Mouse (Mus musculus): ENCODE data around the gene Nab1. TPM values are rescaled to one million over a fixed set of nuclear protein-coding genes. Genes with fewer than 3 reads are reported as not detected.

Nab1 gene
- polyA plus RNA-seq, 1 experiment from 2014 or later, result 21.1 TPM

- WGBS, result under 1% methylated on average over 24 of the region's 68 CpGs
- Histone ChIP-seq H3K27ac (replicated peaks; ENCODE audit: low read depth, low read length) (peak overlapping the region; percentile 84), H3K4me2 (ENCODE audit: low read depth, low read length) (peak overlapping the region; percentile 86), H3K36me3 (ENCODE audit: control insufficient read depth, insufficient read depth, low read length) (no peaks in the 10 kb centered on the region), H3K9ac (ENCODE audit: low read depth, low read length) (peak overlapping the region; percentile 92), H3K9me3 (ENCODE audit: control insufficient read depth, low read length) (no peaks in the 10 kb centered on the region), H3K27me3 (replicated peaks; ENCODE audit: control insufficient read depth, insufficient read depth, low read length) (no peaks in the 10 kb centered on the region), H3K4me1 (ENCODE audit: control insufficient read depth, insufficient read depth, low read length) (no peaks in the 10 kb centered on the region), H3K4me3 (ENCODE audit: low read depth, low read length) (peak overlapping the region; percentile 86)
- DNase-seq (ENCODE audit: low spot score) (peak; percentile 56), ATAC-seq (ENCODE audit: low read depth) (peak; percentile 17)
Observed at GRCm38 (mm10) chr1:52499601-52500313, 722 bp downstream of the Nab1 start.

DNA sequence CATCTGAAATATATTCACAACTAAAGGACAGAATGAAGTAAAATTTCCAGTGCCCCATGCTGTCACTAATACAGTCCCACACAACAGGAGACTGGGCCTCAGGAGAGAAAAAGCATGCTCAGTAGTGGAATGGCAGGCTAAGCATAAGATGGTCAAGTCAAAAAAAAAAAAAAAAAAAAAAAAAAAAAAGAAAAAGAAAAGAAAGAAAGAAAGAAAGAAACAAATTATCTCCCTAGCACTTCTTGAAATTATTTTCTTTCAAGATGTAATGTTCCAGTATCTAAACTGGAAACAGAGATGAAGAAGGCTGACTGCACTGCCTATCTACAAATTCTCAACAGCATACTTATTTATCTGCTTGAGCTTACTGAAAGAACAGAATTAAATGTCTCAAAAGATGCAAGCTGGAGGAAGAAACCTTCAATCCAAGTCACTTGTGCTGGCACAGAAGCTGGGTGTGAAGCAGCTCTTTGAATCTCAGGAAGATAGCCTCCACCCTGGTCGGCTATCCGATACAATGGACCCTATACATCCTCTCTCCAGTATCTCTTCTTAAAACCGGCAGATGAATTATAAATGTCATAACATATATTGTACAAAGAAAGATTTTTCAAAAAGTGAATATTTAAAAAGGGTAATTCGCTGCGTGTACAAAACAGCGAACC lies 1.6 kb downstream of the Nab1 start:
- Histone ChIP-seq H3K9ac (ENCODE audit: low read depth, low read length) (no peak overlapping the region), H3K27ac (replicated peaks; ENCODE audit: low read depth, low read length) (no peak overlapping the region), H3K4me3 (ENCODE audit: low read depth, low read length) (peak overlapping the region; percentile 86), H3K9me3 (ENCODE audit: control insufficient read depth, low read length) (no peaks in the 10 kb centered on the region), H3K4me1 (ENCODE audit: control insufficient read depth, insufficient read depth, low read length) (no peaks in the 10 kb centered on the region), H3K36me3 (ENCODE audit: control insufficient read depth, insufficient read depth, low read length) (no peaks in the 10 kb centered on the region), H3K4me2 (ENCODE audit: low read depth, low read length) (peak overlapping the region; percentile 86), H3K27me3 (replicated peaks; ENCODE audit: control insufficient read depth, insufficient read depth, low read length) (no peaks in the 10 kb centered on the region)
- DNase-seq (ENCODE audit: low spot score), result no peak
- ATAC-seq (ENCODE audit: low read depth), result no peak
- WGBS, result 13% methylated on average over 6 of the region's 6 CpGs

DNA sequence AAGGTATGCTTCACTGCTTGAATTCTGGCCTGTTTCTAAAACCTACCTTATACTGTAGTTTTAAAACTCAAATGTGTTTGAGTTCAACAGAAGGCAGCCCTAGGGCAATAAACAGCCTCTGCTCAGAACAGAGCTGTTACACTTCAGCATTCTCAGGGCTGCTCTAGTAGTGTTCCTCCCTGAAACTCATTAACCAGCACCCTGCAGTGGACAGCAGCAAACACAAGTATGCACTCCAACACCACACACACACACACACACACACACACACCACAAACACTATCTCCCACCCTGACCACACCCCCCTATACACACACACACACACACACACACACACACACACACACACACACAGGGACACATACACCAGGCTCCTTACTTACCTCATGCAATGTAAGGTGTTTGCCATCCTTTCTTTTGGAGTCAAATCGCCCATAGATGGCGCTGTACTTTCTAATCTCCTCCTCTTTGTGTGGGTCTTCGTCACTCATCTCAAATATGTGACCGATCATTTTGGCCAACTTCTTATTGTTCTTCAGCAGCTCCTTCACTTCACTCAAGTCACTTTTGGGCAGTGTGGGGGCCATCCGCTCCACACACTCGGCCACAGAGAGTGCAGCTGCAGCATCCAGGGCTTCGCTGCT lies 10.8 kb downstream of the Nab1 start:
- Histone ChIP-seq H3K27me3 (replicated peaks; ENCODE audit: control insufficient read depth, insufficient read depth, low read length) (no peaks in the 10 kb centered on the region), H3K27ac (replicated peaks; ENCODE audit: low read depth, low read length) (no peak overlapping the region), H3K36me3 (ENCODE audit: control insufficient read depth, insufficient read depth, low read length) (peaks cover 16% of the 10 kb centered on the region), H3K9me3 (ENCODE audit: control insufficient read depth, low read length) (no peaks in the 10 kb centered on the region), H3K4me1 (ENCODE audit: control insufficient read depth, insufficient read depth, low read length) (no peaks in the 10 kb centered on the region), H3K4me3 (ENCODE audit: low read depth, low read length) (no peak overlapping the region), H3K4me2 (ENCODE audit: low read depth, low read length) (no peak overlapping the region), H3K9ac (ENCODE audit: low read depth, low read length) (no peak overlapping the region)
- DNase-seq (ENCODE audit: low spot score), result no peak
- no peak for ATAC-seq (ENCODE audit: low read depth)
- 67% methylated on average over 7 of the region's 7 CpGs for WGBS

- 91% methylated on average over 4 of the region's 4 CpGs for WGBS
- Histone ChIP-seq H3K4me2 (ENCODE audit: low read depth, low read length) (no peak overlapping the region), H3K36me3 (ENCODE audit: control insufficient read depth, insufficient read depth, low read length) (peaks cover 16% of the 10 kb centered on the region), H3K4me1 (ENCODE audit: control insufficient read depth, insufficient read depth, low read length) (no peaks in the 10 kb centered on the region), H3K4me3 (ENCODE audit: low read depth, low read length) (no peak overlapping the region), H3K27ac (replicated peaks; ENCODE audit: low read depth, low read length) (no peak overlapping the region), H3K27me3 (replicated peaks; ENCODE audit: control insufficient read depth, insufficient read depth, low read length) (no peaks in the 10 kb centered on the region), H3K9ac (ENCODE audit: low read depth, low read length) (no peak overlapping the region), H3K9me3 (ENCODE audit: control insufficient read depth, low read length) (no peaks in the 10 kb centered on the region)
- no peak for DNase-seq (ENCODE audit: low spot score)
- ATAC-seq (ENCODE audit: low read depth), result no peak
Observed at GRCm38 (mm10) chr1:52484980-52485379, 15.5 kb downstream of the Nab1 start.

DNA sequence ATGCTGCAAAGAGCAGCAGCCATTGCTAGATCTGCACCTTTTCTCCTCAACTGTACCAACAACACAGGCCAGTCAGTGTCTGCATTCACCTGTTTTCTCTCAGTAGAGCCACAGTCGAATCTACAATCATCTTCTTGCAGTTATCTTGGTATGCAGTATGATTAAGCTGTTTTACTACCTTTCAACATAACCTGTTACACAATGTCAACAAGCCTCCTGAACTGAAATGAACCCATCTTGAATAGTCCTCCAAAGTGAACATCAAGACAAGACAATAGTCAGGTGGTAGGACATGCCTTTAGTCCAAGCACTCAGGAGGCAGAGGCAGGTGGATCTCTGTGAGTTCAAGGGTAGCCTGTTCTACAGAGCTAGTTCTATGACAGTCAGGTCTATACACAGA lies 26.2 kb downstream of the Nab1 start:
- WGBS, result 84% methylated on average over 1 of the region's 1 CpGs
- no peak overlapping the region for H3K27ac ChIP-seq (replicated peaks; ENCODE audit: low read depth, low read length)
- DNase-seq (ENCODE audit: low spot score) (no peak), ATAC-seq (ENCODE audit: low read depth) (no peak)
- H3K36me3 ChIP-seq (ENCODE audit: control insufficient read depth, insufficient read depth, low read length), result peaks cover 29% of the 10 kb centered on the region
- H3K4me1 ChIP-seq (ENCODE audit: control insufficient read depth, insufficient read depth, low read length), result 0 out of 2 replicates have a peak, but pooled peaks cover 3% of the 10 kb centered on the region
- no peak overlapping the region for H3K4me3 ChIP-seq (ENCODE audit: low read depth, low read length)
- no peaks in the 10 kb centered on the region for H3K27me3 ChIP-seq (replicated peaks; ENCODE audit: control insufficient read depth, insufficient read depth, low read length)
- H3K9ac ChIP-seq (ENCODE audit: low read depth, low read length), result no peak overlapping the region
- H3K9me3 ChIP-seq (ENCODE audit: control insufficient read depth, low read length), result 0 out of 2 replicates have a peak, but pooled peaks cover 3% of the 10 kb centered on the region
- no peak overlapping the region for H3K4me2 ChIP-seq (ENCODE audit: low read depth, low read length)

GRCm38 (mm10) chr1:52470811-52471489 lies 29.5 kb downstream of the Nab1 start:
- 26% methylated on average over 7 of the region's 7 CpGs for WGBS
- ATAC-seq (ENCODE audit: low read depth) (peak; percentile 79), DNase-seq (ENCODE audit: low spot score) (peak; percentile 64)
- no peak overlapping the region for H3K9ac ChIP-seq (ENCODE audit: low read depth, low read length)
- no peak overlapping the region for H3K4me3 ChIP-seq (ENCODE audit: low read depth, low read length)
- 0 out of 2 replicates have a peak overlapping the region, but pooled peaks have one; percentile 28 for H3K27ac ChIP-seq (replicated peaks; ENCODE audit: low read depth, low read length)
- no peak overlapping the region for H3K4me2 ChIP-seq (ENCODE audit: low read depth, low read length)
- H3K4me1 ChIP-seq (ENCODE audit: control insufficient read depth, insufficient read depth, low read length), result 0 out of 2 replicates have a peak, but pooled peaks cover 3% of the 10 kb centered on the region
- H3K36me3 ChIP-seq (ENCODE audit: control insufficient read depth, insufficient read depth, low read length), result peaks cover 13% of the 10 kb centered on the region
- H3K27me3 ChIP-seq (replicated peaks; ENCODE audit: control insufficient read depth, insufficient read depth, low read length), result no peaks in the 10 kb centered on the region
- H3K9me3 ChIP-seq (ENCODE audit: control insufficient read depth, low read length), result no peaks in the 10 kb centered on the region

DNA sequence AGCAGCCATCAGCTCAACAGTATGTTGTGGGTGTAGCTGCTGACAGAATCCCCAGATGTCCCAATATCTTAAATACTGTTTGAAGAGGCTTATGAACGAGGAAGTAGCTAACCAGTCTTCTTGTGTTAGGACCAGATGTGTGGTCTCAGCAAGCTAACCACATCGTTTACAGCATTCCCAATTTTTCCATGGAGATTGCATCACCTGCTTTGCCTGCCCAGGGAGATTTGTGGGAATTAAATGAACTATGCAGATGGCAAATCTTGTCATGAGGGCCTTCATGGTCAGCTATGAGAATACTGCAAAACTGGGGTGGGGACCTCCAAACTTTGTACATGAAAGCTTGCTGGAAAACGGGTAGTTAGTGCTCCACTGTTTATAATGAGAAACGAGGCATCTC lies 30.2 kb downstream of the Nab1 start:
- peak; percentile 53; the same call in 1 of the 2 replicates for ATAC-seq (ENCODE audit: low read depth)
- DNase-seq (ENCODE audit: low spot score), result peak; percentile 54
- Histone ChIP-seq H3K4me1 (ENCODE audit: control insufficient read depth, insufficient read depth, low read length) (0 out of 2 replicates have a peak, but pooled peaks cover 3% of the 10 kb centered on the region), H3K4me3 (ENCODE audit: low read depth, low read length) (no peak overlapping the region), H3K27ac (replicated peaks; ENCODE audit: low read depth, low read length) (no peak overlapping the region), H3K27me3 (replicated peaks; ENCODE audit: control insufficient read depth, insufficient read depth, low read length) (no peaks in the 10 kb centered on the region), H3K36me3 (ENCODE audit: control insufficient read depth, insufficient read depth, low read length) (peaks cover 13% of the 10 kb centered on the region), H3K9me3 (ENCODE audit: control insufficient read depth, low read length) (no peaks in the 10 kb centered on the region), H3K4me2 (ENCODE audit: low read depth, low read length) (no peak overlapping the region), H3K9ac (ENCODE audit: low read depth, low read length) (no peak overlapping the region)
- WGBS, result 57% methylated on average over 4 of the region's 4 CpGs

GRCm38 (mm10) chr1:52466518-52467120 lies 33.9 kb downstream of the Nab1 start:
- H3K27me3 ChIP-seq (replicated peaks; ENCODE audit: control insufficient read depth, insufficient read depth, low read length), result no peaks in the 10 kb centered on the region
- H3K27ac ChIP-seq (replicated peaks; ENCODE audit: low read depth, low read length), result no peak overlapping the region
- ATAC-seq (ENCODE audit: low read depth) (no peak), DNase-seq (ENCODE audit: low spot score) (no peak)
- peaks cover 5% of the 10 kb centered on the region; the same call in 1 of the 2 replicates for H3K36me3 ChIP-seq (ENCODE audit: control insufficient read depth, insufficient read depth, low read length)
- H3K4me2 ChIP-seq (ENCODE audit: low read depth, low read length), result no peak overlapping the region
- 0 out of 2 replicates have a peak, but pooled peaks cover 3% of the 10 kb centered on the region for H3K4me1 ChIP-seq (ENCODE audit: control insufficient read depth, insufficient read depth, low read length)
- no peaks in the 10 kb centered on the region for H3K9me3 ChIP-seq (ENCODE audit: control insufficient read depth, low read length)
- WGBS, result 88% methylated on average over 8 of the region's 8 CpGs
- H3K4me3 ChIP-seq (ENCODE audit: low read depth, low read length), result no peak overlapping the region
- no peak overlapping the region for H3K9ac ChIP-seq (ENCODE audit: low read depth, low read length)

Measured in embryonic facial prominence, embryonic 14.5 days (tissue).